Mouse (Mus musculus) lung, adult 18-20 months (tissue): ENCODE results near the gene Thap3.
"Not testable (repeated sequence)": the region's sequence is repeated elsewhere in the genome, so short reads cannot be mapped to it uniquely, and the experiment has no call there.

Experiments
- DNase-seq, 2 experiments: peaks; one replicate each; pipeline ENCODE4 v3.0.0; 2022; ENCODE audit warnings: mixed read lengths in 2 of 2

Thap3 gene

GRCm38 (mm10) chr4:151988342-151989109 lies at the start of gene Thap3:
Gene Thap3, minus strand, starts transcription at chr4:151988997.
- DNase-seq, result peak; percentile 84 to 86

GRCm38 (mm10) chr4:152038225-152038984 lies 49.6 kb upstream of the Thap3 start, which contains the start of gene Tas1r1:
Gene Tas1r1, minus strand, starts transcription at chr4:152038568.
- no peak for DNase-seq

GRCm38 (mm10) chr4:152036464-152036863 lies 47.7 kb upstream of the Thap3 start:
- DNase-seq, result not testable (repeated sequence)

- DNase-seq, result no peak
Observed at GRCm38 (mm10) chr4:152032922-152033321, 44.1 kb upstream of the Thap3 start.

GRCm38 (mm10) chr4:152029997-152030396 lies 41.2 kb upstream of the Thap3 start:
- DNase-seq, result no peak

- DNase-seq, result no peak
Observed at GRCm38 (mm10) chr4:152029087-152029486, 40.3 kb upstream of the Thap3 start.

GRCm38 (mm10) chr4:152028456-152028855 lies 39.7 kb upstream of the Thap3 start:
- DNase-seq, result no peak

GRCm38 (mm10) chr4:152027524-152027923 lies 38.7 kb upstream of the Thap3 start, which contains the start of gene Zbtb48:
Gene Zbtb48, minus strand, starts transcription at chr4:152027671.
- DNase-seq, result peak; percentile 98 to 99

GRCm38 (mm10) chr4:152026751-152027508 lies 38.1 kb upstream of the Thap3 start:
- DNase-seq, result peak; percentile 35 to 51

- DNase-seq, result peak; percentile 42 to 48
Observed at GRCm38 (mm10) chr4:152024525-152024924, 35.7 kb upstream of the Thap3 start.

- DNase-seq, result no peak
Observed at GRCm38 (mm10) chr4:152022506-152022905, 33.7 kb upstream of the Thap3 start.

- no peak for DNase-seq
Observed at GRCm38 (mm10) chr4:152021568-152022097, 32.8 kb upstream of the Thap3 start.

- no peak for DNase-seq
Observed at GRCm38 (mm10) chr4:152020024-152020423, 31.2 kb upstream of the Thap3 start.

GRCm38 (mm10) chr4:152019073-152019472 lies 30.3 kb upstream of the Thap3 start:
- DNase-seq, result no peak

- peak in 1 of 2 experiments; percentile 44 for DNase-seq
Observed at GRCm38 (mm10) chr4:152013036-152013813, 24.4 kb upstream of the Thap3 start.

- no peak for DNase-seq
Observed at GRCm38 (mm10) chr4:152012109-152012508, 23.3 kb upstream of the Thap3 start.

GRCm38 (mm10) chr4:152011171-152011760 lies 22.5 kb upstream of the Thap3 start:
- peak; percentile 52 to 73 for DNase-seq

- DNase-seq, result peak; percentile 31 to 48
Observed at GRCm38 (mm10) chr4:152010707-152011134, 21.9 kb upstream of the Thap3 start.

- peak; percentile 74 to 81 for DNase-seq
Observed at GRCm38 (mm10) chr4:152010091-152010706, 21.4 kb upstream of the Thap3 start.

GRCm38 (mm10) chr4:152009076-152010051 lies 20.6 kb upstream of the Thap3 start:
- DNase-seq, result peak; percentile 62 to 66
